Mouse (Mus musculus): Measurements from ENCODE around the gene Sppl2a. TPM values are rescaled to one million over a fixed set of nuclear protein-coding genes. Genes with fewer than 3 reads are reported as not detected.

Sppl2a gene
- polyA plus RNA-seq, 1 experiment, result 0.07 TPM

- no peak overlapping the region for H3K4me3 ChIP-seq (replicated peaks)
- peaks cover 29% of the 10 kb centered on the region for H3K4me1 ChIP-seq (ENCODE audit: control insufficient read depth)
- TF ChIP-seq TAL1 (IDR thresholded peaks at IDR 0.05; ENCODE audit: low read length) (no peak), GATA1 (IDR thresholded peaks at IDR 0.05; ENCODE audit: low read length) (no peak)
- H3K9me3 ChIP-seq (ENCODE audit: control insufficient read depth, low read length), result no peaks in the 10 kb centered on the region
- H3K36me3 ChIP-seq (ENCODE audit: control insufficient read depth), result no peaks in the 10 kb centered on the region
- no peaks in the 10 kb centered on the region for H3K27me3 ChIP-seq (ENCODE audit: control insufficient read depth)
These were observed 55.0 kb downstream of the Sppl2a start for GRCm38 (mm10) chr2:126877991-126878390.

- H3K36me3 ChIP-seq (ENCODE audit: control insufficient read depth), result no peaks in the 10 kb centered on the region; the same call in 1 of the 2 replicates
- peak within 1 kb of the TSS; percentile 78 for H3K4me3 ChIP-seq (replicated peaks)
- H3K27me3 ChIP-seq (ENCODE audit: control insufficient read depth), result no peaks in the 10 kb centered on the region
- no peak for TF ChIP-seq TAL1 (IDR thresholded peaks at IDR 0.05; ENCODE audit: low read length)
- TF ChIP-seq GATA1 (IDR thresholded peaks at IDR 0.05; ENCODE audit: low read length), result no peak
- no peaks in the 10 kb centered on the region for H3K9me3 ChIP-seq (ENCODE audit: control insufficient read depth, low read length)
- H3K4me1 ChIP-seq (ENCODE audit: control insufficient read depth), result peaks cover 29% of the 10 kb centered on the region
These were observed 56.9 kb downstream of the Sppl2a start, which contains the start of gene Trpm7 for GRCm38 (mm10) chr2:126875871-126876796. Gene Trpm7 (minus strand): TSS chr2:126876230.

GRCm38 (mm10) chr2:126875516-126875835 is 57.6 kb downstream of the Sppl2a start:
- Histone ChIP-seq H3K4me3 (replicated peaks) (peak overlapping the region; percentile 78), H3K9me3 (ENCODE audit: control insufficient read depth, low read length) (no peaks in the 10 kb centered on the region), H3K27me3 (ENCODE audit: control insufficient read depth) (no peaks in the 10 kb centered on the region), H3K4me1 (ENCODE audit: control insufficient read depth) (peaks cover 29% of the 10 kb centered on the region), H3K36me3 (ENCODE audit: control insufficient read depth) (no peaks in the 10 kb centered on the region; the same call in 1 of the 2 replicates)
- no peak for TF ChIP-seq GATA1 (IDR thresholded peaks at IDR 0.05; ENCODE audit: low read length)
- no peak for TF ChIP-seq TAL1 (IDR thresholded peaks at IDR 0.05; ENCODE audit: low read length)

- Histone ChIP-seq H3K36me3 (ENCODE audit: control insufficient read depth) (no peaks in the 10 kb centered on the region; the same call in 1 of the 2 replicates), H3K9me3 (ENCODE audit: control insufficient read depth, low read length) (no peaks in the 10 kb centered on the region), H3K4me1 (ENCODE audit: control insufficient read depth) (peaks cover 32% of the 10 kb centered on the region), H3K4me3 (replicated peaks) (peak overlapping the region; percentile 78), H3K27me3 (ENCODE audit: control insufficient read depth) (no peaks in the 10 kb centered on the region)
- TF ChIP-seq GATA1 (IDR thresholded peaks at IDR 0.05; ENCODE audit: low read length), result no peak
- TF ChIP-seq TAL1 (IDR thresholded peaks at IDR 0.05; ENCODE audit: low read length), result no peak
These were observed 58.1 kb downstream of the Sppl2a start for GRCm38 (mm10) chr2:126874809-126875515.

GRCm38 (mm10) chr2:126866301-126866700 is 66.7 kb downstream of the Sppl2a start:
- Histone ChIP-seq H3K36me3 (ENCODE audit: control insufficient read depth) (peaks cover 6% of the 10 kb centered on the region), H3K4me3 (replicated peaks) (no peak overlapping the region), H3K9me3 (ENCODE audit: control insufficient read depth, low read length) (no peaks in the 10 kb centered on the region), H3K4me1 (ENCODE audit: control insufficient read depth) (peaks cover 24% of the 10 kb centered on the region), H3K27me3 (ENCODE audit: control insufficient read depth) (no peaks in the 10 kb centered on the region)
- TF ChIP-seq GATA1 (IDR thresholded peaks at IDR 0.05; ENCODE audit: low read length) (no peak), TAL1 (IDR thresholded peaks at IDR 0.05; ENCODE audit: low read length) (no peak)

- H3K36me3 ChIP-seq (ENCODE audit: control insufficient read depth), result peaks cover 6% of the 10 kb centered on the region
- TF ChIP-seq TAL1 (IDR thresholded peaks at IDR 0.05; ENCODE audit: low read length) (no peak), GATA1 (IDR thresholded peaks at IDR 0.05; ENCODE audit: low read length) (no peak)
These were observed 67.4 kb downstream of the Sppl2a start for GRCm38 (mm10) chr2:126865501-126866199.

GRCm38 (mm10) chr2:126865026-126865425 is 68.0 kb downstream of the Sppl2a start:
- H3K27me3 ChIP-seq (ENCODE audit: control insufficient read depth), result no peaks in the 10 kb centered on the region
- peaks cover 22% of the 10 kb centered on the region for H3K4me1 ChIP-seq (ENCODE audit: control insufficient read depth)
- H3K36me3 ChIP-seq (ENCODE audit: control insufficient read depth), result peaks cover 6% of the 10 kb centered on the region
- no peak overlapping the region for H3K4me3 ChIP-seq (replicated peaks)
- no peaks in the 10 kb centered on the region for H3K9me3 ChIP-seq (ENCODE audit: control insufficient read depth, low read length)
- TF ChIP-seq GATA1 (IDR thresholded peaks at IDR 0.05; ENCODE audit: low read length) (no peak), TAL1 (IDR thresholded peaks at IDR 0.05; ENCODE audit: low read length) (no peak)

More at GRCm38 (mm10) chr2:126865501-126866199, 67.4 kb downstream of the Sppl2a start:
- H3K9me3 ChIP-seq (ENCODE audit: control insufficient read depth, low read length), result no peaks in the 10 kb centered on the region
- no peaks in the 10 kb centered on the region for H3K27me3 ChIP-seq (ENCODE audit: control insufficient read depth)
- no peak overlapping the region for H3K4me3 ChIP-seq (replicated peaks)
- H3K4me1 ChIP-seq (ENCODE audit: control insufficient read depth), result peaks cover 24% of the 10 kb centered on the region

GRCm38 (mm10) chr2:126844751-126845150 is 88.3 kb downstream of the Sppl2a start:
- Histone ChIP-seq H3K4me1 (ENCODE audit: control insufficient read depth) (no peaks in the 10 kb centered on the region; the same call in 1 of the 2 replicates), H3K36me3 (ENCODE audit: control insufficient read depth) (peaks cover 69% of the 10 kb centered on the region), H3K9me3 (ENCODE audit: control insufficient read depth, low read length) (no peaks in the 10 kb centered on the region), H3K4me3 (replicated peaks) (no peak overlapping the region), H3K27me3 (ENCODE audit: control insufficient read depth) (no peaks in the 10 kb centered on the region)
- TF ChIP-seq TAL1 (IDR thresholded peaks at IDR 0.05; ENCODE audit: low read length) (no peak), GATA1 (IDR thresholded peaks at IDR 0.05; ENCODE audit: low read length) (no peak)

Other genes with a start within 250 kb of the Sppl2a start
- gene Usp8, start 225.9 kb downstream of the Sppl2a start, polyA plus RNA-seq (2012), result 0.73 and 0.85 TPM in 2 replicates
- 0.02 TPM in 1 of 2 replicates, not detected in the other for gene Usp50, start 149.8 kb downstream of the Sppl2a start, polyA plus RNA-seq (2012)
- gene Trpm7, start 57.0 kb downstream of the Sppl2a start, polyA plus RNA-seq (2012), result 0.11 and 0.33 TPM in 2 replicates
- 0.08 TPM in 1 of 2 replicates, not detected in the other for gene Ap4e1, start 75.5 kb upstream of the Sppl2a start, polyA plus RNA-seq (2012)
- gene Blvra, start 137.4 kb upstream of the Sppl2a start, polyA plus RNA-seq (2012), result 1.3 and 1.7 TPM in 2 replicates
- gene Ncaph, start 200.7 kb upstream of the Sppl2a start, polyA plus RNA-seq (2012), result 3.9 and 6.2 TPM in 2 replicates
- gene Itpripl1, start 210.2 kb upstream of the Sppl2a start, polyA plus RNA-seq (2012), result 0.47 and 0.61 TPM in 2 replicates